Mouse (Mus musculus) embryo, embryonic 11.5 days (tissue): ENCODE measurements around the gene Pkib.

Experiments
- DNase-seq: peaks from one replicate; pipeline ENCODE4 v3.0.0-alpha.2; 2012; ENCODE audit warnings: low read depth, low spot score

Gene Pkib

DNA sequence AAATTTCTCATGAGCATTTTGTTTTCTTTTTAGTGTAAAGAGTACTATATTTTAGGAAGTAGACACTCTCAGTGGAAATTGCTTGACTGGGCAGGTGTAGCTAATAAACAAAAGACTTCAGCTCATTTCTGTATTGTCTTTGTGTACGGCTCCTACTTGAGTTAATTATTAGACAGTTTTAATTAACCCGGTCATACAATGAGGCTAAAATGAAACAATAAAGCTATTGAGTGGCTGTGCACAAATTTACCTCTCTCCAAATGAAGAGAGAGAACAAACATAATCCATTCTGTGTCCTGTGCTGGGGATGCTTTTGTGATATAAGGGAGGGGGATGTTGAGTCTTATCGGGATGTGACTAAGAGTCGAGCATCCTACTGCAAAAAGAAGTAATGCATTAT lies 109.0 kb downstream of the Pkib start:
- DNase-seq = no peak

- no peak for DNase-seq
Measured at GRCm38 (mm10) chr10:57741351-57741750, 109.6 kb downstream of the Pkib start.

GRCm38 (mm10) chr10:57743045-57743444 lies 111.3 kb downstream of the Pkib start:
- no peak for DNase-seq

- DNase-seq = peak; percentile 59
Measured at GRCm38 (mm10) chr10:57743606-57744016, 111.8 kb downstream of the Pkib start.

DNA sequence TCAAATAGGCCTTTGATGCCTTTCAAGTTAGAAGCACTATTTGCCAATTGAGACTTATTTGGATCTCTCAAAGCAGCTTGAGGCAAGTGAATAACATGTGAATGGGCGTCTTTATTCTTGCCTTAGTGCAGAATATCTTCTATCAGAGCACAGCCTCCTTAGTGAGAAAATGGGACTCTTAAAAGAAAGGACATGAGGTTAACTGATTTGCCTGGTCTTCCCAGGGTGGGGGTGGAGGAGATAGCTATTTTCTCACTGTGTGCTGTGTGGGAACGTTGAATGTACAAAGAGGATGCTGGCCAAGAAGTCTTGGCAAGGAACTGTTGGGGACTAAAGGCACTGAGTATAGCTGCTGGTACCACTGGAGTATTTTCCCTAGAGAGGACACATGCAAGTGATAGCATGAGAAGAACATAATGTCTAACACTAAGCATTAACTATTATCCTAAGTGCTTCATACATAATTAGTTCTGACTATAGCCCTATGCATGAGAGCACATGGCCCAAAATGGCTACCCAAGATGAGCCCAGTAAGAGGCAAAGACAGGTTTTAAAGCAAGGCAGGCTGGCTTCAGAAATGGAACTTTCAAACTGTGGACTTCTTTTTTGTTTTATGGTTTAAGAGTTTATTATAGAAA lies 112.5 kb downstream of the Pkib start:
- DNase-seq = no peak

DNA sequence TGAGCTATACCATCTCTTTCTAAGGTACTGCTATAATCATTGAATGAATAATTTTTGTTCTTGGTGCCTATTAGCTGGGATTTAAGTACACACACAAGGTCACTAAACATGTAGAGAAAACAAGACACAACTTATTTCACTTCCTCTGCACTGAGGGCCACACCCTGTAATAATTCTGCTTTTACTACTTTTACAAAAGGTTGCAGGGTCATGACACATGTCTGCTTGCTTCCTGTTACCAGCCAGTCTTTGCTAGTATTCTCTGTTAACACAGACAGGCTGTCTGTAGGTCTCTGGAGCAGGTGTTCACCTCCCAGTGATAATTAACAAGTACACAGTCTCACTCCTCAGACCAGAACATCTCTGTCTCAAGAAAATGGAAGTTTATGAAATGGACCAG lies 113.7 kb downstream of the Pkib start:
- no peak for DNase-seq

DNA sequence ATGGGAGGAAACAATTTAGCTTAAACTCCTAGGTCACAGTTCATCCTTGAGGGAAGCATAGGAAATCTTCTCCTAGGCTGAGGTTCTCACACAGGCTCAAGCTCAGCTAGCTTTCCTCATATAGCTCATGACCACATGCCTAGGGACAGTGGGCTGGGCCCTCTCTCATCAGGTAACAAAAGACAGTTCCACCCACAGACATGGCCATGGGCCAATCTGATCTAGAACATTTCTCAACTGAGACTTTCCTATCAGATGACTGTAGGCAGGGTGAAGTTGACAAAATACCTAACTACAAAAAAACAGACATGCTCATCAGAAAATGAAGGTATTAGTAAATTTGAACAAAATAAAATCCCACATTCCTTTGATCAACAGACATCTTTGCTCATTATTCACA lies 115.3 kb downstream of the Pkib start:
- no peak for DNase-seq

DNA sequence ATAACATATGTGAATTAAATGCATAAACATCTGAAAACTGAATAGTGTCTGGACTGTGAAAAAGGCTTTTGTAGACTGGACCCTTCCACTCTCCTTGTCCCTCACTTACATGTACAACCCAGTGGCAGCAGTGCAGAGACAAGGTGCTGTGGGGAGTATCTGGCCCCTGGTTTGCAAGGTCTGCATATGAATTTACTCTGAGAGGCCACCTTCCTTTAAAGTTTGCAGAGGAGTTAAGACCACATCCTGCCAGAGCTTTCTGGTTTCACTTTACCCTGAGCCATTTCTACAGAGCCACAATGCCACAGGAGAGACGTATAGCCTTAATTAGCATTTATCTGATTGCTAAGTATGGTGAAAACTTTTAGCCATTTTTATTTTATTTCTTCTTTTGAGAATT lies 121.6 kb downstream of the Pkib start:
- DNase-seq = no peak

- DNase-seq = no peak
Measured at GRCm38 (mm10) chr10:57755201-57755736, 123.5 kb downstream of the Pkib start.

DNA sequence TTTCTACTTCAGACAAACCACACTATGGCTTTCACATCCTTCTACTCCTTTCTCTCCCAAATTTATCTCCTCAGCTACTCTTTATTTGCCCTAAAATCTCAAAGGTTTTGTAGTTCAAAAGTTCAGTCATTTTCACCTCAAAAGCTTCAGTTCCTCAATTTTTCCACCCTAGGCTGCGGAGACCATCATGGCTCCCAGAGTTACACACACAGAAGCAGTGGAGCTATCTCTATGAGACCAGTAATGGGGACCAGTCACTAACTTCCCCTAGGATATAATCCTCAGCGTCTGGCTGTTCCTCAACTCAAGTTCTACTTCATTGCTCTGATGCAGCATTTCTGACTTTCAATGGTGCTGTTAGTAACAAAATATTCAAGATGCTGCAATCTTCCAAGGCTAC lies 127.2 kb downstream of the Pkib start:
- no peak for DNase-seq

- DNase-seq = no peak
Measured at GRCm38 (mm10) chr10:57760694-57761093, 128.9 kb downstream of the Pkib start.

DNA sequence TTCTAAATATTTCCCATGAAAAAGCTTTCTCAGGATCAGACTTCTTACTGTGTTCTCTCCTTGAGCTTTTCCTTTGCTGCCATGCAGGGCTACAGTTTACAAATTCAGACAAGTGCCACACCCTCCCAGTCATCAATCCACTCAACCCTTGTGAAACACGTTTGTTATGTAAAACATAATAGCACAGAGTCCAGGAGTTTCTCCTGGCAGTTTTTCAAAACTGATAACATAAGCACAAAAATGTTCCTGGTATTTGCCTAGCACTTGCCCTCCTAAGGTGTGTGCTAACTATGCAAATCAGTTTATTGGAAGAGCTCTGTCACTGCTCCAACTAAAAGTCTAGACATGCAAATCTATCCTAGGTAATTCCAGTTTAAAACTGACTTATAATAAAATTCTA lies 131.3 kb downstream of the Pkib start:
- no peak for DNase-seq

DNA sequence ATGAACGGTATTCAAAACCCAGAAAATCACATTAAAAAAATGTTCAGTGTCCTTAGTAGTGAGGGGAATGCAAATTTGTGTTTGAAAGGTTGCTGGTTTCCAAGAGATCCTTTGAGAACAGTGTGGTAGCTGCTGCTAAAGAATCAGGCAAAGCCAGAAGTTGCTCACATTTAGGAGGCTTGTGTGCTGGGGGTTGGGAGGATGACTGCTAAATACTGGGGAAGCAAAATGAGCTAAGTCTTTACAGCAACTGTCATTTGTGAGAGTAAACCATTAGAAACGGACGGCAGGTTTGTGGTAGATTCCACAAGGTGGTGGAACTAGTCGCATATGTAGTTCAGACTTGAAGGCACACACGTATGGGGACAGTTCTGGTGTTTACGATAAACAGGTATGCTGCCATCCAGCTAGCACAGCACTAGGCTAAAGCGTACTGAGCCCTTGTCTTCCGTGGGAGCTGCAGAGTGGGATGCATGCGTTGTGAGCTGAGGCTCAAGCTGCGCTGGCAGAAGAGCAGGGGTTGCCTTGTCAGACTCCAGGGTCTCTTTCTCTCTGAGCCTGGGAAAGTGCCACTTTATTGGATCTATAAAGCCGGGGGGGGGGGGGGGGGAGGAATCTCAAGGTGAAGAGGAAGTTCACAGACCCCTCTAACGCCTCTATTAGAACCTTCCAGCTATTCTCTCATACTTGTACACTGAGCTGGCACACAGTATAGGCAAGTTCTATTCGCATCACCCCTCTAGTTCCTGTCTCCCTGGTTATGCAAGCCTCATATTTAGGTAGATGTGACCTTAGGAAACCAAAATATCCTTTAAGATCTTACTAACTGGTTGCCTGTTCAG lies 151.7 kb downstream of the Pkib start:
- no peak for DNase-seq

GRCm38 (mm10) chr10:57784131-57784875 lies 152.5 kb downstream of the Pkib start:
- peak; percentile 54 for DNase-seq

- no peak for DNase-seq
Measured at GRCm38 (mm10) chr10:57784876-57785150, 153.0 kb downstream of the Pkib start, which contains the start of gene Fabp7. Gene Fabp7, plus strand, starts transcription at chr10:57784881.

DNA sequence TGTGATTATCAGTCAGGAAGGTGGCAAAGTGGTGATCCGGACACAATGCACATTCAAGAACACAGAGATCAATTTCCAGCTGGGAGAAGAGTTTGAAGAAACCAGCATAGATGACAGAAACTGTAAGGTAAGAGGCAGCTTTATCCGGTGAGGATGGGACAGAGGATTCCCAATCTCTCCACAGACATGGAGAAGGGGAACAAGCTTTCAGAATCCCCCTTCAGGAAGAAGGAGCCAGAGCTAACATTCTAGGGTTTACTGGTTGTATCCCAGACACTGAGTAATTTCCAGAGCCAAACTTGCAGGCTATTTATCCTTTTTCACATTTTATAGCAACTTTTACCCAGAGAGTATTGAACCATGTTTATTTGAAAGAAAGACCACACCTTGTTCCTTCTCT lies 153.8 kb downstream of the Pkib start:
- DNase-seq = no peak
